Mouse (Mus musculus) forebrain, postnatal 0 days (tissue): ENCODE results near the gene Uck1. TPM values are rescaled to one million over a fixed set of nuclear protein-coding genes. Genes with fewer than 3 reads are reported as not detected.

Source experiments
- ATAC-seq: fragments of 200-750 bp; cut with Nextera tagmentation; 2 replicates; pipeline ENCODE4 v1.8.0; 2017; ENCODE audit warnings: mild to moderate bottlenecking, moderate library complexity
- DNase-seq: peaks from one replicate; pipeline ENCODE4 v3.0.0-alpha.2; 2015
- H3K27ac ChIP-seq: fragments of 300-500 bp; sonication (generic); 2 replicates; pipeline ENCODE4 v1.5.1; 2014; ENCODE audit warnings: low read depth, mild to moderate bottlenecking, antibody characterized with exemption, low read length, moderate library complexity, mixed read lengths
- H3K27me3 ChIP-seq: fragments of 300-500 bp; sonication (generic); 2 replicates; pipeline ENCODE4 v1.6.1; 2014; ENCODE audit warnings: mild to moderate bottlenecking, low read length, mixed read lengths; ENCODE audit not compliant: insufficient read depth
- H3K36me3 ChIP-seq: fragments of 300-500 bp; sonication (generic); 2 replicates; pipeline ENCODE4 v1.6.1; 2014; ENCODE audit warnings: mild to moderate bottlenecking, moderate library complexity; ENCODE audit not compliant: insufficient read depth
- H3K4me1 ChIP-seq: fragments of 300-500 bp; sonication (generic); 2 replicates; pipeline ENCODE4 v1.6.1; 2014; ENCODE audit warnings: antibody characterized with exemption; ENCODE audit not compliant: insufficient read depth
- H3K4me2 ChIP-seq: fragments of 300-500 bp; sonication (generic); 2 replicates; pipeline ENCODE4 v1.6.1; 2014; ENCODE audit warnings: low read depth, mild to moderate bottlenecking, moderate library complexity
- H3K4me3 ChIP-seq: fragments of 300-500 bp; sonication (generic); 2 replicates; pipeline ENCODE4 v1.5.1; 2014; ENCODE audit warnings: low read depth, low read length, mixed read lengths
- H3K9ac ChIP-seq: fragments of 300-500 bp; sonication (generic); 2 replicates; pipeline ENCODE4 v1.6.1; 2014; ENCODE audit warnings: mild to moderate bottlenecking
- H3K9me3 ChIP-seq: fragments of 300-500 bp; sonication (generic); 2 replicates; pipeline ENCODE4 v1.6.1; 2016; ENCODE audit warnings: low read length
- CTCF ChIP-seq: sonication (generic); IDR thresholded peaks from 2 replicates; pipeline ENCODE4 v1.5.1; 2016; ENCODE audit warnings: antibody characterized with exemption, control low read depth, low read depth
- WGBS: fragments of 180-500 bp; shearing (Covaris S2); extraction: QIAGEN DNeasy Blood & Tissue Kit; methylation state at CpG from one replicate; pipeline ENCODE4 v1.1.7; 2014; 5-methylcytosine and 5-hydroxymethylcytosine counted together
- polyA plus RNA-seq: library from polyadenylated mRNA; unstranded; fragments of >200 nt; fragmentation: Nextera tagmentation; extraction: Ambion mirVana; gene quantifications from 2 replicates; pipeline ENCODE4 v1.2.1, GENCODE M21; 2015
- total RNA-seq: library from RNA; depleted of rRNA; stranded (reverse); fragments of >200 nt; gene quantifications from 2 replicates; pipeline ENCODE4 v1.2.3, GENCODE M21; 2014

Uck1 gene
- total and polyA plus RNA-seq, 2 experiments from 2014 or later, result 105 to 134 TPM

- TF ChIP-seq CTCF, result no peak
- 2% methylated on average over 28 of the region's 29 CpGs for WGBS
- Histone ChIP-seq H3K9me3 (no peaks in the 10 kb centered on the region), H3K36me3 (peaks cover 17% of the 10 kb centered on the region), H3K4me1 (peaks cover 20% of the 10 kb centered on the region), H3K4me2 (peak overlapping the region; percentile 63), H3K27me3 (no peaks in the 10 kb centered on the region), H3K4me3 (peak overlapping the region; percentile 85), H3K9ac (peak overlapping the region; percentile 80), H3K27ac (peak overlapping the region; percentile 78)
- DNase-seq, result peak; percentile 47
- peak; percentile 18 for ATAC-seq
Observed at GRCm38 (mm10) chr2:32288371-32288931, 28.5 kb upstream of the Uck1 start.

DNA sequence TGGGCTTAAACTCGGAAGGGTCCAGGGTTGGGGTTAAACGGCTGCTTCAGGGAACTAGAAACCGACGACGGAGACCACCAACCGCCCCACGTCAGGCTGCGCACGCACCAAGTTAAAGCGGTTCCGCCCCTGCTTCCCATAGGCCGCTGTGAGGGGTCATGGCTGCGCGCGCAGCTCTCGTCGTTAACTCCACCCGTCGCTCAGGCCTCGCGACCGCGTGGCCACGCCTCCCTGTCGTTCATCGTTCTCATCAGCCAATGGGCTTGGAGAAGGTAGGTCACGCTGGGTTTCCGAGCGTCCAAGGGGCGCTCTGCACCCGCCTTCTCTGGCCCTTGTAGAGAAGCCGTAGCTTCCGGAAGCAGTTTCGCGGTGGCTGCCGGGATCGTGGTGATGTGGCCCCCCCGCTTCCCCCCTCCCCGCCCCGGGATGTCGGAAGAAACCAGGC is 28.0 kb upstream of the Uck1 start, which contains the start of gene Swi5:
Swi5 (minus strand) TSS at position 153 of the 445 bp plus-strand sequence.
- H3K4me2 ChIP-seq, result peak within 1 kb of the TSS; percentile 93
- H3K9me3 ChIP-seq, result no peaks in the 10 kb centered on the region
- H3K36me3 ChIP-seq, result peaks cover 15% of the 10 kb centered on the region
- H3K9ac ChIP-seq, result peak within 1 kb of the TSS; percentile 85
- no peak for TF ChIP-seq CTCF
- DNase-seq (peak; percentile 100), ATAC-seq (peak; percentile 99)
- peak within 1 kb of the TSS; percentile 85 for H3K4me3 ChIP-seq
- no peaks in the 10 kb centered on the region for H3K27me3 ChIP-seq
- H3K4me1 ChIP-seq, result peaks cover 20% of the 10 kb centered on the region
- WGBS, result 0% methylated on average over 40 of the region's 41 CpGs
- H3K27ac ChIP-seq, result peak within 1 kb of the TSS; percentile 83

DNA sequence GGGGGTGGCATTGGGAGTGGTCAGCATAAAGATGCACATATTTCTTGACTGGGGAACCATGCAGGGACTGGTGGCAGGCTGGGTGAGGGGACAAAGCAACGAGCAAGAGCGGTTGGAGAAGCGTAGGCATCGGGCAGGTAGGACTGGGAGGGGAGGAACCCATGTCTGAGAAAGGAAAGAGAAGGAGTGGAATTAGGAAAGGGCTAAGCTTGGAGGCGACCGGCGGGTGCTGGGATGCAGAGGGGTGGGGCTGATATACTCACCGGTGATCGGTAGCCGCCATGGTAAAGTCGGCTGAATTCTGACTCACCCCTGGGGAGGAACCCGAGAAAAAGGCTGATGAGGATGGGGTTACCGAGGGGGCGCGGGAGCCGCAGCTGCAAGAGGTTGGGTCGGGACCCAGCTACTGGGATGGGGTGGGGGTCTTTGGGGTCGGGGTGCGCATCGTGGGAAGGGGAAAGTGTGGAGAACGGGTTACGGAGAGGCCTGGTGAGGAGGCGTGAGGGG is 27.4 kb upstream of the Uck1 start, which contains the start of gene Golga2:
Golga2 (plus strand) TSS at position 51 of the 507 bp plus-strand sequence.
- ATAC-seq (peak; percentile 25), DNase-seq (no peak)
- Histone ChIP-seq H3K4me2 (peak within 1 kb of the TSS; percentile 93), H3K27me3 (no peaks in the 10 kb centered on the region), H3K9ac (peak within 1 kb of the TSS; percentile 85), H3K4me3 (peak within 1 kb of the TSS; percentile 85), H3K9me3 (no peaks in the 10 kb centered on the region), H3K27ac (peak within 1 kb of the TSS; percentile 83), H3K36me3 (peaks cover 18% of the 10 kb centered on the region; the same call in 1 of the 2 replicates), H3K4me1 (peaks cover 20% of the 10 kb centered on the region)
- WGBS, result 3% methylated on average over 23 of the region's 23 CpGs
- TF ChIP-seq CTCF, result no peak

- ATAC-seq, result no peak
- Histone ChIP-seq H3K9me3 (no peaks in the 10 kb centered on the region), H3K9ac (no peak overlapping the region), H3K27ac (no peak overlapping the region), H3K4me1 (peaks cover 14% of the 10 kb centered on the region), H3K36me3 (peaks cover 41% of the 10 kb centered on the region), H3K27me3 (no peaks in the 10 kb centered on the region), H3K4me2 (no peak overlapping the region), H3K4me3 (no peak overlapping the region)
- DNase-seq, result no peak
- no peak for TF ChIP-seq CTCF
- 93% methylated on average over 3 of the region's 3 CpGs for WGBS
Observed at GRCm38 (mm10) chr2:32283986-32284385, 24.0 kb upstream of the Uck1 start.

- Histone ChIP-seq H3K27me3 (no peaks in the 10 kb centered on the region), H3K4me2 (no peak overlapping the region), H3K9me3 (no peaks in the 10 kb centered on the region), H3K36me3 (peaks cover 53% of the 10 kb centered on the region), H3K4me3 (no peak overlapping the region), H3K4me1 (peaks cover 10% of the 10 kb centered on the region), H3K27ac (no peak overlapping the region), H3K9ac (no peak overlapping the region)
- ATAC-seq (no peak), DNase-seq (peak; percentile 28)
- WGBS, result 90% methylated on average over 1 of the region's 1 CpGs
- peak; percentile 64 for TF ChIP-seq CTCF
Observed at GRCm38 (mm10) chr2:32282727-32283126, 22.8 kb upstream of the Uck1 start.

- Histone ChIP-seq H3K4me3 (no peak overlapping the region), H3K27me3 (no peaks in the 10 kb centered on the region), H3K9me3 (no peaks in the 10 kb centered on the region), H3K4me2 (no peak overlapping the region), H3K36me3 (peaks cover 56% of the 10 kb centered on the region), H3K9ac (no peak overlapping the region), H3K4me1 (peaks cover 9% of the 10 kb centered on the region), H3K27ac (no peak overlapping the region)
- DNase-seq, result no peak
- no peak for ATAC-seq
- no peak for TF ChIP-seq CTCF
- 93% methylated on average over 2 of the region's 2 CpGs for WGBS
Observed at GRCm38 (mm10) chr2:32282289-32282688, 22.3 kb upstream of the Uck1 start.

DNA sequence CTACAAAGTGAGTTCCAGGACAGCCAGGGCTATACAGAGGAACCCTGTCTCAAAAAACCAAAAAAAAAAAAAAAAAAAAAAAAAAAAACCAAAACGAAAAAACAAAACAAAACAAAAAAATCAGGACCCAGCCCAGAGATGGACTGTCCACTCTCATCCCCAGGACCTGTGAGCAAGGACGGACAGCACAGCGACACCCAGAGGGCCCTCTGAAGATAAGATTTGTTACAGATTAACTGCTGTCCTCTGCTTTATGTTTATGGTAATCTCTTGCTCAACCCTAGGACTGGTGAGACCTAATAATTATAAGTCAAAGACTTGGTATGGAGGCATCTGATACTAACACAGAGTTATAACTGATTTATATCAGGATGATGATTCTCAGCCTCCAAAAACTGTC is 15.9 kb upstream of the Uck1 start:
- no peak for ATAC-seq
- 78% methylated on average over 3 of the region's 3 CpGs for WGBS
- no peak overlapping the region for H3K27ac ChIP-seq
- TF ChIP-seq CTCF, result no peak
- H3K27me3 ChIP-seq, result no peaks in the 10 kb centered on the region
- H3K9ac ChIP-seq, result no peak overlapping the region
- no peak overlapping the region for H3K4me3 ChIP-seq
- no peak overlapping the region for H3K4me2 ChIP-seq
- no peak for DNase-seq
- H3K9me3 ChIP-seq, result no peaks in the 10 kb centered on the region
- H3K4me1 ChIP-seq, result no peaks in the 10 kb centered on the region
- peaks cover 34% of the 10 kb centered on the region for H3K36me3 ChIP-seq
